Mouse (Mus musculus) ES-E14 (cell line): ENCODE data around the gene Gpa33.

Experiments used
- CHD2 ChIP-seq: IDR thresholded peaks from 2 replicates; pipeline ENCODE4 v1.6.1; 2014; ENCODE audit warnings: mild to moderate bottlenecking, low read depth, low read length, inconsistent platforms
- MAFK ChIP-seq: IDR thresholded peaks from 2 replicates; pipeline ENCODE4 v1.6.1; 2014; ENCODE audit warnings: mild to moderate bottlenecking, low read depth, low read length, inconsistent platforms; ENCODE audit not compliant: insufficient read depth
- ZC3H11A ChIP-seq: IDR thresholded peaks from 2 replicates; pipeline ENCODE4 v1.6.1; 2012; ENCODE audit warnings: low read depth, mild to moderate bottlenecking, inconsistent platforms, low read length, borderline replicate concordance
- ZNF384 ChIP-seq: IDR thresholded peaks from 2 replicates; pipeline ENCODE4 v1.6.1; 2012; ENCODE audit warnings: low read depth, low read length, inconsistent platforms

GRCm38 (mm10) chr1:166114986-166115385 lies 15.1 kb upstream of the Gpa33 start:
- TF ChIP-seq ZNF384: no peak
- TF ChIP-seq MAFK: no peak
- TF ChIP-seq ZC3H11A: no peak
- TF ChIP-seq CHD2: no peak
